Mouse (Mus musculus) telencephalon, adult 2 months (tissue): ENCODE results near the gene Olfr427.
"Not testable (repeated sequence)": the region's sequence is repeated elsewhere in the genome, so short reads cannot be mapped to it uniquely, and the experiment has no call there.

Experiments used
- DNase-seq: peaks from one replicate; pipeline ENCODE4 v3.0.0-alpha.2; 2011; ENCODE audit warnings: low read depth, low spot score

Olfr427 gene

DNA sequence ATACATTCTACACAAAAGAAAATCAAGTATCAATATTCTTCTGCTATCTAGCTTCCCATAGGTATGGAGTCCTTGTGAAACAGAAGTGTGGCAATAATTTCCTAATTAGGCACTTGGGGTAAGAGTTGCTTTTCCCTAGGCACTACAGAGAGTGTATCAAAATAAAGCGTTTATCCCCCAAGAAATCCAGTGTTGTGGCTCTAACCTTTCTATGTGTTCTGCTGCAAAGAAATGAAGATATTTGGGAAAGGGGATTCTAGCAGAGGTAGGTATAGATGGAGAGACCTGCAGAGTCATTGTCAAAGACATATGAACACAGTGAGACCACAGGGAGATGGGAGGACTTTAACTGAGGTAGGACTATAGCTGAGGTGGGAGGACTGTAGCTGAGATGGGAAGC is at the start of gene Olfr427:
Gene Olfr427, plus strand, starts transcription at position 301 of the 400 bp plus-strand sequence.
- DNase-seq, result no peak

DNA sequence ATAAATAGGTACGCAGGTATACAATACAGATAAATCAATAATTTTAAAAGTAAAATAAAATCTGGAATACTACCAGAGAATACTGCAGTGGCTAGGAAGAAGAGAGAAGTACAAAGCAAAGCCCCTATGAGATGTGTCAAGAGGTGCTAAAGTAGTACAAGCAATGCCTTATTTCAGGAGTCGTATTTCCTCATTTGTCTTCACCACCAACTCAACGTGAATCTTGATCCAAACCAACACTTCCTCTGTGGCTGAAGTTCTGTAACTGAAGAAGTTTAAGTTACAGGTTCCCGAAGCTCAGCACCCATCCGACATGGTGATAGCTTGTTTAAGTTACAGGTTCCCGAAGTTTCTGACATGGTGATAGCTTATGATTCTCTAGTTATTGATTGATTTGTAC is 48.5 kb upstream of the Olfr427 start:
- DNase-seq, result not testable (repeated sequence)

DNA sequence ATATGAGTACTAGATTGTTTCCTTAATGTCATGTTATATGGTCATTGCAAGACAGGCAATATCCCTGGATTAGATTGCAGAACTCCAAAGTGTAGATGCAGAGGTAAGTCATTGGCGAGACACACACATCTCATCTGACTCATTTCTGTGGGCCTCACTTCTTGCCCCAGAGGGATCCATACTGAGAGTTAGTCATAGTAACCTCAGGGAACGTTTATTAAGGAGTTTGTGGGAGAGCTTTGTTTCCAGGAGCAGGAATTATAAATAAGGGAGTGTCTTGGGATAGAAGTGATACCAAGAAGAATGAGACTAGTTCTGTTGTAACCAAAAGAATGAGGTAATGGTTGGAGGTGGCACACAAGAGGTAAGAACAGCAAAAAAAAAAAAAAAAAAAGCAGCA is 47.8 kb upstream of the Olfr427 start, which contains the start of gene Olfr432:
Gene Olfr432, plus strand, starts transcription at position 313 of the 400 bp plus-strand sequence.
- no peak for DNase-seq

DNA sequence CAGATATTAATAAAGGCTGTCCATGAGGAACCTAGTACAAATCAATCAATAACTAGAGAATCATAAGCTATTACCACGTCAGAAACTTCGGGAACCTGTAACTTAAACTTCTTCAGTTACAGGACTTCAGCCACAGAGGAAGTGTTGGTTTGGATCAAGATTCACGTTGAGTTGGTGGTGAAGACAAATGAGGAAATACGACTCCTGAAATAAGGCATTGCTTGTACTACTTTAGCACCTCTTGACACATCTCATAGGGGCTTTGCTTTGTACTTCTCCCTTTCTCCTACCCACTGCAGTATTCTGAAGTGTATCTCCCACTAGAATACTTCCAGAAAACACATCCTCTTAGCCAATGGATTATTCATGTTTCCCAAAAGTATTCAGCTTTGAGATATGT is 47.3 kb upstream of the Olfr427 start:
- DNase-seq, result not testable (repeated sequence)

DNA sequence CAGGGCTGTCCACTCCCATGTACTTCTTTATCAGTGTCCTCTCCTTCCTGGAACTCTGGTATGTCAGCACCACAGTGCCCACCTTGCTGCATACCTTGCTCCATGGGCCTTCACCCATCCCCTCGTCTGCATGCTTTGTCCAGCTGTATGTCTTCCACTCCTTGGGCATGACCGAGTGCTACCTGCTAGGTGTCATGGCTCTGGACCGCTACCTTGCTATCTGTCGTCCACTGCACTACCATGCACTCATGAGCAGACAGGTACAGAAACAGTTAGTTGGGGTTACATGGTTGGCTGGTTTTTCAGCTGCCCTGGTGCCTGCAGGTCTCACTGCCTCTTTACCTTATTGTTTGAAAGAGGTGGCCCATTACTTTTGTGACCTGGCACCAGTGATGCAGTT is 46.2 kb upstream of the Olfr427 start:
- no peak for DNase-seq

DNA sequence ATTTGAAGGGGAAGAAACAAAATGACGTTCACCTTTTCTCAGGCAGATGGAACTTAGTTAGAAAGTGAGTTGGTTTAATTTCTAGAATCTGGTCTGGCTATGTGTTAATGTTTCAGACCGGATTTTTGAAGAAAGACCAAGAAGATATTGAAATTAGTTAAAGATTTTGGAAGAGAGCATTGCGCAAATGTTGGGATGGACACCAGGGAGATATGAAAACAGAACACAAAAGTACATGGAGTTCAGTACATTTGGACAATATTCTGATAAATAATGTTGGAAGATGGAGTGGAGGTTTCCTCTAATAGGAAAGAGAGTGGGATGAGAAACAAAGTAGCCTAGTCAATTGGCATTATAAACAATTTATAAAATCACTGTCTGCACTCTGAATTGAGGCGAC is 45.2 kb upstream of the Olfr427 start:
- DNase-seq, result no peak

DNA sequence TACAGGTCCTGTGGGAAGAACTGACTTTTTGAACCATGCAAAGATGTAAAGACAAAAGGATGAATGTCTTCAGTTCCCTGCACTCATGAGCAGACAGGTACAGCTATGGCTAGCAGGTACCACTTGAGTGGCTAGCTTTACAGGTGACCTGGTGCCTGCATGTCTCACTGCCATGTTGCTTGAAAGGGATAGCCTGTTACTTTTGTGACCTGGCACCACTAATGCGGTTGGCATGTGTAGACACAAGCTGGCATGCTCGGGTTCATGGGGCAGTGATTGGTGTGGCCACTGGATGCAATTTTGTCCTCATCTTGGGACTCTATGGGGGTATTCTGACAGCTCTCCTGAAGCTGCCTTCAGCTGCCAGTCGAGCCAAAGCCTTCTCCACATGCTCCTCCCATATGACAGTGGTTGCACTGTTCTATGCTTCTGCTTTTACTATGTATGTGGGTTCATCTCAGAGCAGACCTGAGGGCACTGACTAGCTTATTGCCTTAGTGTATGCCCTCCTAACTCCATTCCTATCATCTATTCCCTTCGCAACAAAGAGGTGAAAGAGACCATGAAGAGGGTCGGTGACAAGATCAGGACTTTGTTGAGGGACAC is 44.7 kb upstream of the Olfr427 start:
- DNase-seq, result no peak

DNA sequence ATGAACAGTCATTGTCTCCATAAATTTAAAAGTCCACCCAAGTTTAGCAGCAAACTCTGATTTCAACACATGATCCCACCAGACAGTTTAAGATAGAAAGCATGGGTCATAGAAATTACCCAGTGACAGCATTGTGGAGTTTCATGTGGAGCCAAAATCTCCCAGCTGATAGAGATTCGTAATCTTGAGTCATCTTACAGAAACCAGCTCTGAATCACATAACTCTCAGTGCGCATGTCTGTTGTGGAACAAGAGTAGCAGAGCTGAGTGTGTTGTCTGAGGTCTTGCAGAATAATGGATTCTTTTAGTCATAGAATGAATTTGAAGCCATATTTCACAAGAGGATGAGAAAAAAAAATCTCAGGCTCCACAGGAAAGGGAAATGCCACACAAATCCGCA is 43.7 kb upstream of the Olfr427 start:
- peak; percentile 3 for DNase-seq

DNA sequence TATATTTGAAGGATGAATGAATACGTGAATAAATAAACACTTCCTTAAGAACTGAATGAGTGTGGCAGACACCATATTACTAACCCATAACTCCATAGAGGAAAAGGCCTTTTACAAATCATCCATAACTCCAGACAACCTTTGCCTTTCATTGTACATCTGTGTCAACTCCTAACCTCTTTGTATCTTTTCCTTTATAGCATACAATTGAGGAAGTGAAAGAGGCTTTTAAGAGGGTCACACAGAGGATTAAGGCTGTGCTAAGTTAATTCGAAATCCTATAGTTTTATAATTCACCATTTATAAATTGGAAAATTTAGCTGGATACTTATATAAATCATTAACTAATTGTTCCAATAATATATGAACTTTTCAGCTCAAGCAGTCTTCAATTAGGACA is 41.4 kb upstream of the Olfr427 start:
- no peak for DNase-seq

DNA sequence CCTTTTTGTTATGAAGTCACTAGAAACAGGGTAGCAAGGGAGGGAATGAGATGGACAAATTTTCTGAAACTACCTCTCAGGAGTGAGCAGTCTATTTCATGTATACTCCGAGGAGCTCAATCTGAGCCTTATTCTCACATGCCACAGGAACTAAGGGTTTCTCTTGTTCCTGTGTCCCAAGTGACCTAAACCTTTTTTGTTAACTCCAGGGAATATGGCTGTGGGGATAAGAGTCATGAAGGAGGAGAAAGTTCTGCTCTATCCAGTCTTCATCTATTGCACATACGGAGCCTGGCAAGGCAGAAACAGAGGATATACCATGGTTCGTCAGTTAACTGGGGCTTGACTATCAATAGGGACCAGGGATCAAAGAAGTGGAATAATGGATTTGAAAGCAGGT is 30.4 kb upstream of the Olfr427 start, which contains the start of gene Olfr430:
Gene Olfr430, plus strand, starts transcription at position 301 of the 400 bp plus-strand sequence.
- no peak for DNase-seq

DNA sequence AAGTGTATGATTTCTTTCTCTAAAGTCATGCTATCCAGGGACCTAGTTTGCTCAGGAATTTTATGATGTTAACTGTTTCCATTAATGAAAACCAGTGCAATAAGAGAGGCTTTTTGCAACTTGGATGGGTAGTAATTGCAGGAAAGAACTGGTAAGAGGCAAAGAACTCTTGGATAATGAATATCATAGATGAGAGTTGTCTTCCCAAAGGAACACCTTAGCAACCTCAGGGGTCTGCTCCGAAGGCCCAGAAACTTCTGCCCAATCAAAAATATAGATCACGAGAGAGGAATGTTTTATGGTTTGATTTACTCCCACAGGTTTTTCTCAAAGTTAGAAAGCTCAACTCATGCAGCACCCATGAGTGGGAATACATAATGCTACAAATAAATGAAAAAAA is 12.7 kb upstream of the Olfr427 start, which contains the start of gene Olfr429:
Gene Olfr429, plus strand, starts transcription at position 301 of the 400 bp plus-strand sequence.
- DNase-seq, result no peak

DNA sequence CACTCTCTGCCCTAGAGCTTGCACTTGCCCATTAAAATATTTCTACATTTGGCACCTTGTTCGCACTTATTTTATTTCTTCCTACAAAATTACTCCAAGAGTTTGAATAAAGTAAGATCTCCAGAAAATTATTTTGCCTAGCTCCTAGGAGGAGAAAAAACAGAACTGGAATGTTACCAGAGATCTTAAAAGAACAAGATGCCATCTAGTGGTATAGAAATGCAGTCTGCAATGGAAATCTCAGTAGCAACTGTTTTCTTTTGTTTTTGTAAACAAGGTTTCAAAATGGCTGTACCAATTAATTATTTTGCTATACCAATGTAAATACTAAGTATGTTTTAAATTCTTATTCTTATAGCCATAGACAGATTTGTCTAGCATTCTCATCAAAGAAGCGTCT is 7.0 kb downstream of the Olfr427 start:
- DNase-seq, result peak; percentile 8

DNA sequence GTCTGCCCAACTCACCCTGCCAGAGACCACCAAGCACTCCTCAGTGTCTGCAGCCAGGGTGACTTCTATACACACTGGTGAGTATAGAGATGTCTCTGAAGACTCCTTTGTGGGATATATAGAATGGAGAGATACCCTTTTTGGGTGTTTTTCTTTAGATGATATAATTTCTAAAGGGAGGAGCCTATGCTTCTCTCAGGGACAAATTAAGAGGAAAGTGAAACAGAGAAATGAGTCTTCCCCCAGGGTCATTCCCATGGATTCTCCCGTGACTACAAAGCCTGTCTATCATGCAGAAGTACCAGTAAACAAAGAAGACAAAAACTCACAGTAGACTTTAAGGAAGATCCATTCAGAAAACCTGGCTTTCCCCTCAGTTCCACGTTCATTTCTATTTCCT is 24.4 kb downstream of the Olfr427 start, which contains the start of gene Olfr231:
Gene Olfr231, minus strand, starts transcription at position 101 of the 400 bp plus-strand sequence.
- DNase-seq, result no peak

DNA sequence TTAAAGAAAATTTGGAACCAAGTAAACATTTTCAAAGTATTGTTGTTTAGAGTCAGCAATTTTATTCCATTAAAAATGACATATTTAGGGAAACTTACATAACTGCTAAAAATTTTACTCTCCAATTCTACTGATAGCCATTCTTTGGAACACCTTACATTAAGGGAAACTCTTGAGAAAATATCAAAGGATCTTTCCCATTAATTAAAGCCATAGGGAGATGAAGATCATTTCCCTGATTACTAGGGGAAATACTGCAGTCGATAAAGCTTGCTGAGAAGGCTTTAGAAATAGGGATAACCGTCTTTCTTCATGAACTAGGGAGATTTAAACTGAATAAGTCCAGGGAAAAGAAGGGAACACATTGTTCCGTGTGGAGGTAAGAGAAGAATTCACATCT is 34.5 kb downstream of the Olfr427 start, which contains the start of gene Olfr424:
Gene Olfr424, plus strand, starts transcription at position 301 of the 400 bp plus-strand sequence.
- no peak for DNase-seq

DNA sequence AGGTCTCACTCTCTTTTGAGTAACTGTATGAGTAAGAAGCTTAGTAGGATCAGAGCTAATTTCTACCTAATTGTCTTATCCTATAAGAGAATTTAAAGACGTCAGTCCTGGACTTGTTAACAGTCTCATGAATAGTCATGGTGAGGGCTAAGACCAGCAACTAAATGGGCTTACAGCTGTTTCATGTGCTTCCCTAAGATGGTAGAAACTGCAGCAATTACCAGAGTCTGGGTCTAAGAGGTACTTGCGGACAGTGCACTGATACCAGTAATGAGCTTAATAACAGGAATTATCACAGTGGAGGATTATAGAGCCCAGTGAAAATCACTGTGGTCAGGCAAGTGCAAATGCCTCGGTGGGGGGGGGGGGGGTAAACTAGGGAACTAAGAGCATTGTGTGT is 35.3 kb downstream of the Olfr427 start:
- no peak for DNase-seq

DNA sequence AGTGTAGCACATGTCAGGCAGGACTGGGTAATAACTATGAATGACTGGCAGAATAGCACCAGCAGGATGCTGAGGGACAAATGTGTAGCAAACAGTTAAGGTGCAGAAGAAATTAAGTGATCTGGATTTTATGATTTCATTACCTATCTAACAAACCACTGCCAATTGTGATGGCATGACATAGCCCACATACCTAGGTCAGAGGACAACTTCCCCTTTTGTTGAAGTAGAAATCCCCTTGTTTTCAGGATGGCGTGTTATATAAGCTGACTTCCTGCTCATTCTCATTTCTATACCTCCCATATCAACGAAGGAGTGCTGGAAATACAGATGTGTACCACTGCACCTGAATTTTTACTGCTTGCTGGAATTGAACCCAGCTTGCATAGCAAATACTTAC is 44.7 kb downstream of the Olfr427 start:
- no peak for DNase-seq

DNA sequence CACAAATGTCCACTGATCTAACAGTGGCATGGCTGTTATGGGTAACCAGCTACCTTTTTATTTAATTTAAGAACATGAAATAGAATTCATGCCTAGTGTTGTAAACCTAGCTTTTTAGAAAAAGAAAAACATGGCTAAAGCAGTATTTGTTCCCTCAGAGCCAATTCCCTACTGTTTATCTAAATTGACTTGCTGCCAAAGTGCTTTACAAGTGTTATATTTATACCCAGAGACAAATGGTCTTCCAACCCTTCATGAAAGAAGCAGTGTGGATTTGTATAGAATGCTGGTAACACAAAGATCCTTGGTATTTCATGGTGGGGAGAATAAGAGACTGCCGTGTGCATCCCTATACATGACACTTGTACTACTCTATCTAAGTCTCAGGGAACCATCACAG is 50.0 kb downstream of the Olfr427 start:
- peak; percentile 4 for DNase-seq

DNA sequence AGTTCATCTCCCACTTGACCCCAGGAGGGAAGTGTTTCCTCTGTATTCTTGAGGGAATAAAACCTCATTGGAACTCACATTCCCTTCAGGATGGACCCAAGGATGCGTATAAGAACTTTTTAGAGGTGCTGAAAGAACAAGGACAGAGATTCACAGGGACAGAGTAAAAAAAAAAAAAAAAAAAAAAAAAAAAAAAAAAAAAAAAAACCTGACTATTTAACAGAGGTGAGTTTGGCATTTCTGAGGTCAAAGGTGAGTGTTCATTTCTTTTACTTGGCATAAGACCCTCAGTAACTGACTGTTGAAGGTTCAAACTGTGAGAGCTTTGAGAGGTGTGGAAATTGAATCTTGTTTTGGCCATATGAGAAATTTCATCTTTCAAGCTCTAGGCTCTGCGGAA is 52.6 kb downstream of the Olfr427 start:
- DNase-seq, result no peak
